Mouse (Mus musculus): ENCODE measurements around the gene Zfp740. TPM values are rescaled to one million over a fixed set of nuclear protein-coding genes. Genes with fewer than 3 reads are reported as not detected.

Zfp740 gene
- polyA plus RNA-seq, 1 experiment from 2014 or later, result 11.6 TPM

GRCm38 (mm10) chr15:102247252-102248130 is 44.4 kb downstream of the Zfp740 start:
- WGBS (ENCODE audit: insufficient replicate concordance), result 1% methylated on average over 46 of the region's 65 CpGs
- TF ChIP-seq EP300 (IDR thresholded peaks at IDR 0.05; ENCODE audit: low read depth) (no peak), CTCF (IDR thresholded peaks at IDR 0.05; ENCODE audit: low read depth) (no peak)
- Histone ChIP-seq H3K4me3 (ENCODE audit: low read depth, low read length) (peak overlapping the region; percentile 63), H3K36me3 (replicated peaks; ENCODE audit: insufficient read depth, low read length) (no peaks in the 10 kb centered on the region), H3K27ac (ENCODE audit: low read depth) (peak overlapping the region; percentile 88), H3K27me3 (ENCODE audit: insufficient read depth, low read length) (peaks cover 64% of the 10 kb centered on the region), H3K4me1 (ENCODE audit: insufficient read depth) (peaks cover 32% of the 10 kb centered on the region), H3K9ac (replicated peaks) (peak overlapping the region; percentile 62), H3K4me2 (ENCODE audit: low read depth, low read length) (peak overlapping the region; percentile 96), H3K9me3 (ENCODE audit: low read length) (no peaks in the 10 kb centered on the region)
- ATAC-seq (peak; percentile 58), DNase-seq (peak; percentile 66)

- 10% methylated on average over 8 of the region's 8 CpGs for WGBS (ENCODE audit: insufficient replicate concordance)
Measured at GRCm38 (mm10) chr15:102248131-102248811, 45.2 kb downstream of the Zfp740 start.

GRCm38 (mm10) chr15:102248812-102249191 is 45.8 kb downstream of the Zfp740 start:
- 23% methylated on average over 3 of the region's 3 CpGs for WGBS (ENCODE audit: insufficient replicate concordance)
- DNase-seq (no peak), ATAC-seq (no peak)
- TF ChIP-seq CTCF (IDR thresholded peaks at IDR 0.05; ENCODE audit: low read depth) (no peak), EP300 (IDR thresholded peaks at IDR 0.05; ENCODE audit: low read depth) (no peak)
- Histone ChIP-seq H3K9ac (replicated peaks) (no peak overlapping the region), H3K9me3 (ENCODE audit: low read length) (no peaks in the 10 kb centered on the region), H3K27me3 (ENCODE audit: insufficient read depth, low read length) (peaks cover 67% of the 10 kb centered on the region), H3K36me3 (replicated peaks; ENCODE audit: insufficient read depth, low read length) (no peaks in the 10 kb centered on the region), H3K4me3 (ENCODE audit: low read depth, low read length) (no peak overlapping the region), H3K4me2 (ENCODE audit: low read depth, low read length) (no peak overlapping the region), H3K4me1 (ENCODE audit: insufficient read depth) (peaks cover 19% of the 10 kb centered on the region), H3K27ac (ENCODE audit: low read depth) (0 out of 2 replicates have a peak overlapping the region, but pooled peaks have one; percentile 88)

More at GRCm38 (mm10) chr15:102248131-102248811, 45.2 kb downstream of the Zfp740 start:
- Histone ChIP-seq H3K27ac (ENCODE audit: low read depth) (peak overlapping the region; percentile 88), H3K36me3 (replicated peaks; ENCODE audit: insufficient read depth, low read length) (no peaks in the 10 kb centered on the region), H3K9ac (replicated peaks) (peak overlapping the region; percentile 62), H3K4me3 (ENCODE audit: low read depth, low read length) (peak overlapping the region; percentile 63), H3K4me2 (ENCODE audit: low read depth, low read length) (peak overlapping the region; percentile 96), H3K4me1 (ENCODE audit: insufficient read depth) (peaks cover 24% of the 10 kb centered on the region), H3K9me3 (ENCODE audit: low read length) (no peaks in the 10 kb centered on the region), H3K27me3 (ENCODE audit: insufficient read depth, low read length) (peaks cover 66% of the 10 kb centered on the region)
- ATAC-seq (no peak), DNase-seq (no peak)
- no peak for TF ChIP-seq CTCF (IDR thresholded peaks at IDR 0.05; ENCODE audit: low read depth)
- TF ChIP-seq EP300 (IDR thresholded peaks at IDR 0.05; ENCODE audit: low read depth), result no peak

GRCm38 (mm10) chr15:102249251-102249691 is 46.2 kb downstream of the Zfp740 start:
- Histone ChIP-seq H3K9ac (replicated peaks) (no peak overlapping the region), H3K4me1 (ENCODE audit: insufficient read depth) (peaks cover 14% of the 10 kb centered on the region), H3K9me3 (ENCODE audit: low read length) (no peaks in the 10 kb centered on the region), H3K27ac (ENCODE audit: low read depth) (peak overlapping the region; percentile 34; the same call in 1 of the 2 replicates), H3K36me3 (replicated peaks; ENCODE audit: insufficient read depth, low read length) (no peaks in the 10 kb centered on the region), H3K4me3 (ENCODE audit: low read depth, low read length) (no peak overlapping the region), H3K4me2 (ENCODE audit: low read depth, low read length) (peak overlapping the region; percentile 38; the same call in 1 of the 2 replicates), H3K27me3 (ENCODE audit: insufficient read depth, low read length) (peaks cover 70% of the 10 kb centered on the region)
- 7% methylated on average over 12 of the region's 13 CpGs for WGBS (ENCODE audit: insufficient replicate concordance)
- DNase-seq, result no peak
- TF ChIP-seq EP300 (IDR thresholded peaks at IDR 0.05; ENCODE audit: low read depth) (no peak), CTCF (IDR thresholded peaks at IDR 0.05; ENCODE audit: low read depth) (no peak)
- ATAC-seq, result no peak

DNA sequence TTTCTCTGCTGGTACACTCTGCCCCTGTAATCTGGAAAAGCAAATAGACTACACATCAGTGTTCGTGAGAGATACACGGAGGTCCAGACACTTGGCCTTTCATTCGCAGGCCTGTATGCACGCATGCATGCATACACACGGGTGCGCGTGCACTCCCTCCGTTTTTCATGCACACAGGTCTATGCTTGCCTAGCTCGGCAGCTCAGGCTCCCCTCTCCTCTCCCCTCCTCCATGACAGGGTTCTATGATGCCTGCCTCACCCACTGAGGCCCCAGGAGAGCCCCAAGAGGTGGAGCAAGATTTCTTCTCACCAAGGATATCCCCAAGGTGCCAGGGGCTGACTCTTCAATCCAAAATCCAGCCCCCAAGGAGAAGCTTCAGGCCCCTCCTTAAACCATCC is 46.9 kb downstream of the Zfp740 start:
- H3K27ac ChIP-seq (ENCODE audit: low read depth), result no peak overlapping the region
- no peaks in the 10 kb centered on the region for H3K36me3 ChIP-seq (replicated peaks; ENCODE audit: insufficient read depth, low read length)
- whole genome bisulfite sequencing (ENCODE audit: insufficient replicate concordance), result 54% methylated on average over 9 of the region's 9 CpGs
- DNase-seq, result no peak
- peaks cover 68% of the 10 kb centered on the region for H3K27me3 ChIP-seq (ENCODE audit: insufficient read depth, low read length)
- H3K9me3 ChIP-seq (ENCODE audit: low read length), result no peaks in the 10 kb centered on the region
- no peak for ATAC-seq
- no peak overlapping the region for H3K4me2 ChIP-seq (ENCODE audit: low read depth, low read length)
- peaks cover 12% of the 10 kb centered on the region for H3K4me1 ChIP-seq (ENCODE audit: insufficient read depth)
- no peak overlapping the region for H3K4me3 ChIP-seq (ENCODE audit: low read depth, low read length)
- no peak overlapping the region for H3K9ac ChIP-seq (replicated peaks)
- no peak for TF ChIP-seq EP300 (IDR thresholded peaks at IDR 0.05; ENCODE audit: low read depth)
- no peak for TF ChIP-seq CTCF (IDR thresholded peaks at IDR 0.05; ENCODE audit: low read depth)

GRCm38 (mm10) chr15:102250521-102250920 is 47.5 kb downstream of the Zfp740 start:
- ATAC-seq (no peak), DNase-seq (no peak)
- H3K9me3 ChIP-seq (ENCODE audit: low read length), result no peaks in the 10 kb centered on the region
- H3K4me2 ChIP-seq (ENCODE audit: low read depth, low read length), result no peak overlapping the region
- no peak overlapping the region for H3K27ac ChIP-seq (ENCODE audit: low read depth)
- WGBS (ENCODE audit: insufficient replicate concordance), result 70% methylated on average over 5 of the region's 5 CpGs
- H3K27me3 ChIP-seq (ENCODE audit: insufficient read depth, low read length), result peaks cover 66% of the 10 kb centered on the region
- H3K4me3 ChIP-seq (ENCODE audit: low read depth, low read length), result no peak overlapping the region
- H3K36me3 ChIP-seq (replicated peaks; ENCODE audit: insufficient read depth, low read length), result no peaks in the 10 kb centered on the region
- H3K9ac ChIP-seq (replicated peaks), result no peak overlapping the region
- peaks cover 11% of the 10 kb centered on the region for H3K4me1 ChIP-seq (ENCODE audit: insufficient read depth)
- TF ChIP-seq EP300 (IDR thresholded peaks at IDR 0.05; ENCODE audit: low read depth) (no peak), CTCF (IDR thresholded peaks at IDR 0.05; ENCODE audit: low read depth) (no peak)

Data from liver, postnatal 0 days (tissue).